26 mouse cellular contexts compared by ENCODE assay signal in genomic region chr15:96238071-96238470, GRCm38 (mm10). TPM values are rescaled to one million over a fixed set of nuclear protein-coding genes. Genes with fewer than 3 reads are reported as not detected.
DNase-seq lines count a peak whose midpoint lies in the region; ATAC-seq lines count a peak whose summit lies in the region.
"Had no signal": no experiment of that assay in that cellular context is flagged by ENCODE, and none has a peak within 500 bp of the region (broad histone marks: within the 10 kb centered on the region; RNA-seq: fewer than 3 reads in every experiment).

No protein-coding gene starts in this region.

- H3K27ac ChIP-seq in embryonic facial prominence, embryonic 13.5 days: no peak overlapping the region
- H3K27ac ChIP-seq in embryonic facial prominence, embryonic 10.5 days (replicated peaks): no peak overlapping the region
- no peak overlapping the region for H3K27ac ChIP-seq in liver, embryonic 13.5 days
- H3K27ac ChIP-seq in forebrain, embryonic 12.5 days: no peak overlapping the region
- H3K27ac ChIP-seq: embryonic facial prominence, embryonic 15.5 days; hindbrain, embryonic 14.5 days; kidney, postnatal 0 days; midbrain, embryonic 13.5 days had no signal

- no peak overlapping the region for H3K9ac ChIP-seq in embryonic facial prominence, embryonic 13.5 days
- H3K9ac ChIP-seq in liver, embryonic 13.5 days: no peak overlapping the region
- H3K9ac ChIP-seq in forebrain, embryonic 12.5 days: no peak overlapping the region
- H3K9ac ChIP-seq: embryonic facial prominence, embryonic 15.5 days; hindbrain, embryonic 14.5 days; midbrain, embryonic 13.5 days had no signal

- ATAC-seq in embryonic facial prominence, embryonic 13.5 days (ENCODE audit: insufficient number of reproducible peaks, insufficient read depth, low FRiP score, low TSS enrichment, low read depth): 0 out of 2 replicates have a peak, but pooled peaks have one; percentile 20
- peak; percentile 88 for ATAC-seq in liver, embryonic 13.5 days (ENCODE audit: low read depth)
- ATAC-seq in megakaryocyte progenitor cell, adult 5-6 weeks (replicated peaks; ENCODE audit: poor library complexity): peak; percentile 37; the same call in 1 of the 2 replicates
- no peak for ATAC-seq in forebrain, embryonic 12.5 days (ENCODE audit: low FRiP score)
- ATAC-seq in inflammation-experienced regulatory T-cells, adult 6 months: no peak
- ATAC-seq: forebrain, embryonic 14.5 days; midbrain, embryonic 13.5 days had no signal

- H3K36me3 ChIP-seq in embryonic facial prominence, embryonic 13.5 days: no peaks in the 10 kb centered on the region
- H3K36me3 ChIP-seq in embryonic facial prominence, embryonic 10.5 days (replicated peaks): no peaks in the 10 kb centered on the region
- no peaks in the 10 kb centered on the region for H3K36me3 ChIP-seq in liver, embryonic 13.5 days
- H3K36me3 ChIP-seq in forebrain, embryonic 12.5 days (replicated peaks): no peaks in the 10 kb centered on the region
- H3K36me3 ChIP-seq: embryonic facial prominence, embryonic 15.5 days; midbrain, embryonic 13.5 days had no signal

- no peaks in the 10 kb centered on the region for H3K27me3 ChIP-seq in embryonic facial prominence, embryonic 13.5 days
- H3K27me3 ChIP-seq in embryonic facial prominence, embryonic 10.5 days (replicated peaks; ENCODE audit: low read depth, poor library complexity, severe bottlenecking): no peaks in the 10 kb centered on the region
- 0 out of 2 replicates have a peak, but pooled peaks cover 3% of the 10 kb centered on the region for H3K27me3 ChIP-seq in liver, embryonic 13.5 days
- no peaks in the 10 kb centered on the region for H3K27me3 ChIP-seq in forebrain, embryonic 12.5 days
- H3K27me3 ChIP-seq: CH12.LX; embryonic facial prominence, embryonic 15.5 days; midbrain, embryonic 13.5 days had no signal

- DNase-seq in embryonic facial prominence, embryonic 10.5 days (ENCODE audit: low spot score): no peak
- peak; percentile 40 for DNase-seq in c-Kit-positive CD71-positive TER-119-positive erythroid progenitor cells, embryonic 14.5 days (ENCODE audit: low spot score)
- peak; percentile 43 for DNase-seq in liver, embryonic 13.5 days
- DNase-seq in kidney, postnatal 4 days: no peak
- DNase-seq: adrenal gland, adult 8-10 months; cerebellum, adult 11-12 months; cerebellum, postnatal 10 days; gastrocnemius, postnatal 14 days; kidney, adult 2 months; lung, postnatal 36 days; retina, postnatal 1 day; right cerebral cortex, postnatal 25 days; thymus, adult 2 months; thymus, postnatal 36 days had no signal

- H3K4me1 ChIP-seq in embryonic facial prominence, embryonic 13.5 days: no peaks in the 10 kb centered on the region
- H3K4me1 ChIP-seq in embryonic facial prominence, embryonic 10.5 days: 0 out of 2 replicates have a peak, but pooled peaks cover 2% of the 10 kb centered on the region
- H3K4me1 ChIP-seq in liver, embryonic 13.5 days (replicated peaks): peaks cover 21% of the 10 kb centered on the region
- H3K4me1 ChIP-seq in forebrain, embryonic 12.5 days: peaks cover 3% of the 10 kb centered on the region
- H3K4me1 ChIP-seq: embryonic facial prominence, embryonic 15.5 days; midbrain, embryonic 13.5 days had no signal

- H3K9me3 ChIP-seq in embryonic facial prominence, embryonic 13.5 days: no peaks in the 10 kb centered on the region
- no peaks in the 10 kb centered on the region for H3K9me3 ChIP-seq in embryonic facial prominence, embryonic 10.5 days
- H3K9me3 ChIP-seq in liver, embryonic 13.5 days (replicated peaks): no peaks in the 10 kb centered on the region
- H3K9me3 ChIP-seq in forebrain, embryonic 12.5 days: no peaks in the 10 kb centered on the region
- H3K9me3 ChIP-seq: embryonic facial prominence, embryonic 15.5 days; midbrain, embryonic 13.5 days had no signal

- H3K4me3 ChIP-seq in embryonic facial prominence, embryonic 13.5 days: no peak overlapping the region
- H3K4me3 ChIP-seq in embryonic facial prominence, embryonic 10.5 days: no peak overlapping the region
- no peak overlapping the region for H3K4me3 ChIP-seq in liver, embryonic 13.5 days (replicated peaks)
- H3K4me3 ChIP-seq in forebrain, embryonic 12.5 days (replicated peaks): no peak overlapping the region
- H3K4me3 ChIP-seq: embryonic facial prominence, embryonic 15.5 days; megakaryocyte, embryonic 14.5 days; midbrain, embryonic 13.5 days had no signal

- WGBS in embryonic facial prominence, embryonic 13.5 days: 94% methylated on average over 4 of the region's 4 CpGs
- 90% methylated on average over 4 of the region's 4 CpGs for WGBS in embryonic facial prominence, embryonic 10.5 days
- 48% methylated on average over 4 of the region's 4 CpGs for WGBS in liver, embryonic 13.5 days (ENCODE audit: insufficient replicate concordance)
- 94% methylated on average over 4 of the region's 4 CpGs for WGBS in forebrain, embryonic 12.5 days

- no peak overlapping the region for H3K4me2 ChIP-seq in embryonic facial prominence, embryonic 13.5 days
- H3K4me2 ChIP-seq in liver, embryonic 13.5 days: no peak overlapping the region; the same call in 1 of the 2 replicates
- no peak overlapping the region for H3K4me2 ChIP-seq in forebrain, embryonic 12.5 days
- H3K4me2 ChIP-seq: embryonic facial prominence, embryonic 15.5 days; heart, embryonic 11.5 days; hindbrain, embryonic 14.5 days; midbrain, embryonic 13.5 days had no signal

RNA-seq across cellular contexts. Expression of gene Arid2, which starts 49.2 kb away (rescaled TPM):
- 25.9 and 29.5 TPM in 2 replicates for polyA plus RNA-seq in embryonic facial prominence, embryonic 13.5 days (2015; fragmentation: Nextera tagmentation; extraction: Ambion mirVana)
- 31.2 and 32.0 TPM in 2 replicates for polyA plus RNA-seq in embryonic facial prominence, embryonic 10.5 days (2016; fragmentation: Nextera tagmentation; extraction: Ambion mirVana)
- polyA plus RNA-seq in liver, embryonic 13.5 days (2015; fragmentation: Nextera tagmentation; extraction: Ambion mirVana): 7.9 and 9.6 TPM in 2 replicates
- total RNA-seq in megakaryocyte progenitor cell, adult 5-6 weeks (2015): 64.1 and 66.2 TPM in 2 replicates
- 35.7 and 36.1 TPM in 2 replicates for total RNA-seq in megakaryocyte progenitor cell, adult 5-6 weeks (2017)
- 38.7 and 41.7 TPM in 2 replicates for polyA plus RNA-seq in forebrain, embryonic 12.5 days (2016; fragmentation: Nextera tagmentation; extraction: Ambion mirVana)
- polyA plus RNA-seq in inflammation-experienced regulatory T-cells, adult 6 months (2017; shearing (Covaris generic)): 10 to 100 TPM; 13.7 to 21.7 (median 17.0) TPM

Comparison
In these comparisons a context has a peak if more than half of its experiments do, and no peak if none do; other contexts are left out.
1. ATAC-seq: peak in embryonic facial prominence, embryonic 13.5 days (single experiment), liver, embryonic 13.5 days (single experiment) and megakaryocyte progenitor cell, adult 5-6 weeks (single experiment); none in forebrain, embryonic 12.5 days (single experiment) and inflammation-experienced regulatory T-cells, adult 6 months (single experiment).
2. DNase-seq: peak in c-Kit-positive CD71-positive TER-119-positive erythroid progenitor cells, embryonic 14.5 days (single experiment) and liver, embryonic 13.5 days (single experiment); none in embryonic facial prominence, embryonic 10.5 days (single experiment) and kidney, postnatal 4 days (0 of 2).